Mouse (Mus musculus) midbrain, embryonic 11.5 days (tissue): ENCODE data around the gene Stk38l. TPM values are rescaled to one million over a fixed set of nuclear protein-coding genes. Genes with fewer than 3 reads are reported as not detected.
"Not testable (repeated sequence)": the region's sequence is repeated elsewhere in the genome, so short reads cannot be mapped to it uniquely, and the experiment has no call there.

ENCODE experiments used
- ATAC-seq: fragments of 200-750 bp; cut with Nextera tagmentation; 2 replicates; pipeline ENCODE4 v1.8.0; 2017; ENCODE audit warnings: moderate TSS enrichment, moderate library complexity; ENCODE audit not compliant: low FRiP score
- DNase-seq: peaks from one replicate; pipeline ENCODE4 v3.0.0; 2015; ENCODE audit warnings: low spot score; ENCODE audit errors: missing footprints
- H3K27ac ChIP-seq: fragments of 300-500 bp; sonication (generic); 2 replicates; pipeline ENCODE4 v1.5.1; 2014; ENCODE audit warnings: low read depth, low read length
- H3K27me3 ChIP-seq: fragments of 300-500 bp; sonication (generic); 2 replicates; pipeline ENCODE4 v1.6.1; 2014; ENCODE audit warnings: mild to moderate bottlenecking, low read length, moderate library complexity, mixed read lengths; ENCODE audit not compliant: control insufficient read depth, insufficient read depth
- H3K36me3 ChIP-seq: fragments of 300-500 bp; sonication (generic); 2 replicates; pipeline ENCODE4 v1.6.1; 2014; ENCODE audit warnings: mild to moderate bottlenecking, low read length, moderate library complexity, mixed read lengths; ENCODE audit not compliant: control insufficient read depth, insufficient read depth
- H3K4me1 ChIP-seq: fragments of 300-500 bp; sonication (generic); 2 replicates; pipeline ENCODE4 v1.6.1; 2014; ENCODE audit warnings: low read length; ENCODE audit not compliant: control insufficient read depth, insufficient read depth
- H3K4me2 ChIP-seq: fragments of 300-500 bp; sonication (generic); 2 replicates; pipeline ENCODE4 v1.6.1; 2014; ENCODE audit warnings: mild to moderate bottlenecking, moderate library complexity
- H3K4me3 ChIP-seq: fragments of 300-500 bp; sonication (generic); 2 replicates; pipeline ENCODE4 v1.5.1; 2014; ENCODE audit warnings: low read depth, low read length
- H3K9ac ChIP-seq: fragments of 300-500 bp; sonication (generic); 2 replicates; pipeline ENCODE4 v1.6.1; 2014; ENCODE audit warnings: low read length
- H3K9me3 ChIP-seq: fragments of 300-500 bp; sonication (generic); 2 replicates; pipeline ENCODE4 v1.6.1; 2016; ENCODE audit warnings: low read length; ENCODE audit not compliant: control insufficient read depth
- WGBS: fragments of 180-500 bp; shearing (Covaris S2); extraction: QIAGEN DNeasy Blood & Tissue Kit; methylation state at CpG from one replicate; pipeline ENCODE4 v1.1.7; 2014; 5-methylcytosine and 5-hydroxymethylcytosine counted together
- polyA plus RNA-seq: library from polyadenylated mRNA; unstranded; fragments of >200 nt; fragmentation: Nextera tagmentation; extraction: Ambion mirVana; gene quantifications from 2 replicates; pipeline ENCODE4 v1.2.1, GENCODE M21; 2014

Stk38l gene
- polyA plus RNA-seq, 1 experiment from 2014 or later: 20.4 TPM

- 76% methylated on average over 1 of the region's 1 CpGs for WGBS
- Histone ChIP-seq H3K27ac (no peak overlapping the region), H3K4me1 (no peaks in the 10 kb centered on the region; the same call in 1 of the 2 replicates), H3K27me3 (no peaks in the 10 kb centered on the region), H3K9me3 (no peaks in the 10 kb centered on the region), H3K36me3 (no peaks in the 10 kb centered on the region), H3K9ac (no peak overlapping the region), H3K4me2 (no peak overlapping the region), H3K4me3 (no peak overlapping the region)
- ATAC-seq (no peak), DNase-seq (no peak)
Observed at GRCm38 (mm10) chr6:146731031-146731430, 6.2 kb downstream of the Stk38l start.

DNA sequence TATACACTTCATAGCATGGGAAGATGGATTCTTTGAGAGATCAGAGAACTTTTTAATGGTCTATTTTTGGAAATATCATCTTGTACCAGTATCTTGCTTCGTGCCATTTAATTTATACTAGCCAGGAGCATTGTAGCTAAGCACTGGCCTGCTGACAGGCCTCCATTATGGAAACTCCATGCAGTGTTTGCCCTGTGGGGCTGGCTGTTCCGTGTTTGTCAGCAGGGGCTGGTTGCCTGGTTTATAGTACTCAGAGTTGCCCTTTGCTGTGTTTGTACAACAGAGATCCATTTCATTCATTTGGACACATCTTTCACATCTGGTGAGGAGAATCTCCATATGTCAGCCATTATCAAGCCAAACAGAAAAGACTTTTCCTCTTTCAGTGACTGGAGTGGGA is 6.9 kb downstream of the Stk38l start:
- Histone ChIP-seq H3K4me3 (no peak overlapping the region), H3K4me1 (no peaks in the 10 kb centered on the region), H3K9ac (no peak overlapping the region), H3K27ac (no peak overlapping the region), H3K9me3 (no peaks in the 10 kb centered on the region), H3K27me3 (no peaks in the 10 kb centered on the region), H3K4me2 (no peak overlapping the region), H3K36me3 (no peaks in the 10 kb centered on the region)
- ATAC-seq (no peak), DNase-seq (no peak)
- 68% methylated on average over 2 of the region's 2 CpGs for WGBS

DNA sequence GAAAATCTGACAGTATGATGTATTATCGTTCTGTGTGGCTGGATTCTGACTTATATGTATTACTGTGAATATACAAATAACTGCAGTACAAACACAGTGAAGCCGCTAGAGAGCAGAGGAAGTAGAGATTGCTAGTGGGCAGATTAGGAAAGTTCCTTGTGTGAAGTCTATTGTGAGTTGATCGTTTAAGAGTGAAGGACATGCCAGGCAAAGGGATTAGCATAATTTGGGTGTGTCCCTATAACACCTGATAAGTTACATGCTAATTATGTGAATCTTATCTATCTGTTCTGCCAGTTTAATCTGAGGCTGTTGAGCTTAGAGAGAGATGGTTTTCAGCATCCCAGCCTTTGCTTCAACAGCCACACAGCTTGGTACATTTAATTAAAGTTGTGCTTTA is 7.4 kb downstream of the Stk38l start:
- no peaks in the 10 kb centered on the region for H3K27me3 ChIP-seq
- H3K4me3 ChIP-seq: no peak overlapping the region
- no peak overlapping the region for H3K9ac ChIP-seq
- H3K27ac ChIP-seq: no peak overlapping the region
- DNase-seq (no peak), ATAC-seq (no peak)
- H3K9me3 ChIP-seq: no peaks in the 10 kb centered on the region
- H3K4me1 ChIP-seq: no peaks in the 10 kb centered on the region
- 72% methylated on average over 3 of the region's 3 CpGs for WGBS
- no peaks in the 10 kb centered on the region for H3K36me3 ChIP-seq
- no peak overlapping the region for H3K4me2 ChIP-seq

DNA sequence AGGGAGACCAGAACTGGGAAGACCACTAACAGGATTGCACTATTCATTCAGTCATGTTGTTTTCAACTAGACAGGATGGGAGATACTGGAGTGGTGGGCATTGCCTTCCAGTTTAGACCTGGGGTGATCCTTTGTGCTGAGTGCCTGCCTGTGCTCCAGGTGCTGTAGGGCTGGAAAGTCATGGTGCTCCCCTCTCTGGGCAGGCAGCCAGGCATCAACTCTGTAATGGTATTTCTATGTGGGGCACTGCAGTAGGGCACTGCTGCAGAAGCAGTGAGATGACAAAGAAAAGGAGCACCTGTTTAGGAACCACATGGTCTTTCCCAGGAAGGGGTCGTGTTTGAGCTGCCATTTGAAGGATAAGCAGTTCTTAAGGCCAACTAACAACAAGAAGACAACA is 7.9 kb downstream of the Stk38l start:
- H3K9me3 ChIP-seq: no peaks in the 10 kb centered on the region
- ATAC-seq: no peak
- H3K27ac ChIP-seq: no peak overlapping the region
- 70% methylated on average over 1 of the region's 1 CpGs for WGBS
- H3K36me3 ChIP-seq: no peaks in the 10 kb centered on the region
- H3K9ac ChIP-seq: no peak overlapping the region
- no peak overlapping the region for H3K4me3 ChIP-seq
- DNase-seq: no peak
- H3K4me1 ChIP-seq: no peaks in the 10 kb centered on the region
- no peaks in the 10 kb centered on the region for H3K27me3 ChIP-seq
- no peak overlapping the region for H3K4me2 ChIP-seq

DNA sequence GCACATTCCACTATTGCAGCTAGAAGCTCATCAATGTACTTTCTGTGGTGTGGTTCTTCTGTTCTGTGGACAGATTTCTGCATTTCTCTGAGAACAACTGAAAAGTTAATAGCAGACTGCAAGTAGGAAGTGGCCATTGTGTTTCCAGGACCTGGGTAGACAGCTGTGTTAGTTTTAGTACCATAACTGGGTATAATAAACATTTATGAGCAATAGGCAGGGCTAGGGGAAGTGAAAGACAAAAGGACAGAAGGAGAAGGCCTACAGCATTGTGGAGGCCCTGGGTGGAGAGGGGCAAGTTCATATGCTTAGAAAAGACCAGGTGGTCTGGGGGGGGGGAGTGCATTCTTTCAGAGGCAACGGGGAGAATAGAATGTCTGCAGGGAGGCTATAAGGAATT is 8.8 kb downstream of the Stk38l start:
- no peak overlapping the region for H3K4me3 ChIP-seq
- DNase-seq (no peak), ATAC-seq (no peak)
- no peaks in the 10 kb centered on the region for H3K9me3 ChIP-seq
- no peak overlapping the region for H3K4me2 ChIP-seq
- no peak overlapping the region for H3K27ac ChIP-seq
- no peak overlapping the region for H3K9ac ChIP-seq
- no peaks in the 10 kb centered on the region for H3K27me3 ChIP-seq
- H3K4me1 ChIP-seq: no peaks in the 10 kb centered on the region
- 81% methylated on average over 1 of the region's 1 CpGs for WGBS
- H3K36me3 ChIP-seq: no peaks in the 10 kb centered on the region

GRCm38 (mm10) chr6:146738889-146739288 is 14.1 kb downstream of the Stk38l start:
- Histone ChIP-seq H3K36me3 (no peaks in the 10 kb centered on the region), H3K9me3 (no peaks in the 10 kb centered on the region), H3K4me1 (no peaks in the 10 kb centered on the region), H3K9ac (no peak overlapping the region), H3K4me2 (no peak overlapping the region), H3K27ac (no peak overlapping the region), H3K4me3 (no peak overlapping the region), H3K27me3 (no peaks in the 10 kb centered on the region)
- ATAC-seq (no peak), DNase-seq (no peak)
- 93% methylated on average over 1 of the region's 1 CpGs for WGBS

DNA sequence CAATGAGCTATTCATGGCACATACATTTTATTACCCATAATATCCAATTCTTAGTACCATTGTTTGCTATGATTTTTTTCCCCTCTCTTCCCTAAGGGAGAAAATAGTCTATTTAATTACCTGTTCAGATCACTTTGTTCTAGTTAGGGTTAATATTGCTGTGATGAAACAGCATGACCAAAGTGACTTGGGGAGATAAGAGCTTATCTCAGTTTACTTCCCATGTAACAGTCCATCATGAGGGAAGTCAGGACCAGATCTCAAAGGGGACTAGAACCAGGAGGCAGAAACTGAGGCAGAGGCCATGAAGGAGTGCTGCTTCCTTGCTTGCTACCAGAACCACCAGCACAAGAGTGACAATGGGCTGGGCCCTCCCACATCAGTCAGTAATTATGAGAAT is 15.9 kb downstream of the Stk38l start:
- H3K9me3 ChIP-seq: no peaks in the 10 kb centered on the region
- H3K27me3 ChIP-seq: no peaks in the 10 kb centered on the region
- ATAC-seq: no peak
- H3K4me1 ChIP-seq: no peaks in the 10 kb centered on the region
- no peaks in the 10 kb centered on the region for H3K36me3 ChIP-seq
- no peak overlapping the region for H3K27ac ChIP-seq
- DNase-seq: no peak
- H3K4me2 ChIP-seq: no peak overlapping the region
- H3K4me3 ChIP-seq: no peak overlapping the region
- no peak overlapping the region for H3K9ac ChIP-seq

GRCm38 (mm10) chr6:146741986-146742635 is 17.3 kb downstream of the Stk38l start:
- no peak overlapping the region for H3K4me2 ChIP-seq
- no peaks in the 10 kb centered on the region for H3K4me1 ChIP-seq
- ATAC-seq (no peak), DNase-seq (no peak)
- no peak overlapping the region for H3K9ac ChIP-seq
- H3K36me3 ChIP-seq: no peaks in the 10 kb centered on the region
- H3K9me3 ChIP-seq: no peaks in the 10 kb centered on the region
- no peak overlapping the region for H3K27ac ChIP-seq
- WGBS: 78% methylated on average over 5 of the region's 5 CpGs
- no peaks in the 10 kb centered on the region for H3K27me3 ChIP-seq
- H3K4me3 ChIP-seq: no peak overlapping the region

DNA sequence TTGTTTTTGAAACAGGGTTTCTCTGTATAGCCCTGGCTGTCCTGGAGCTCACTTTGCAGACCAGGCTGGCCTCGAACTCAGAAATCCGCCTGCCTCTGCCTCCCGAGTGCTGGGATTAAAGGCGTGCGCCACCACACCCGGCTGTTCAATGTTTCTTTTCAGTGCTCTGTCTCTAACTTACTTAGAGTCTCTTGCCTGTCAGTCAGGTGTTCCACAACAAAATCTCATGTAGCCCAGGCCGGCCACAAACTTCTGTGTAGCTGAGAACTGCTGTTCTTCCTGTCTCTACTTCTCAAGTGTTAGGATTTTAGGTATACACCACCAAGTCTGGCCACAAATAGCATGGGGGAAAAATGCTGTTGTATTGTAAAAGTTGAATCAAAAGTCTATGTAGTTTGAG is 19.5 kb downstream of the Stk38l start:
- H3K4me1 ChIP-seq, H3K27me3 ChIP-seq, H3K36me3 ChIP-seq, H3K27ac ChIP-seq, H3K4me3 ChIP-seq, H3K9me3 ChIP-seq, H3K4me2 ChIP-seq, ATAC-seq, DNase-seq, H3K9ac ChIP-seq: not testable (repeated sequence)
- 93% methylated on average over 7 of the region's 7 CpGs for WGBS
